Mouse (Mus musculus): Measurements from ENCODE around the gene BC028528.

DNA sequence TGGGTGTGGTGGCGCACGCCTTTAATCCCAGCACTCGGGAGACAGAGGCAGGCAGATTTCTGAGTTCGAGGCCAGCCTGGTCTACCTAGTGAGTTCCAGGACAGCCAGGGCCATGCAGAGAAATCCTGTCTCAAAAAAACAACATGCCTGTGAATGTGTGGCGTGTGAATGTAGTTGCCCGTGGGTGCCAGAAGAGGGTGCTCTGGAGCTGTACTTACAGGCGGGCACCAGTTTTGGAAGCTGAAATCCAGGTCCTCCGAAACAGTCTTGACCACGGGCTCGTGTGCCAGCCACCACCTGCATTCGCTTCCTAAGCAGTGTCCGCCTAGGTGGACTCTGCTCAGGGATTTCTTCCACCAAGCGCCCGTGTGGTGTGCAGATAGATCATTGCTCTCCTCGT, 47.0 kb upstream of the BC028528 start:
- TF ChIP-seq CTCF (IDR thresholded peaks at IDR 0.05; ENCODE audit: extremely low read depth, insufficient read depth, low read length) (0 out of 2 replicates have a peak, but pooled peaks have one; percentile 10), POLR2A (IDR thresholded peaks at IDR 0.05; ENCODE audit: extremely low read depth, insufficient read depth, low read length) (no peak)
